Mouse (Mus musculus) heart, embryonic 15.5 days (tissue): Measurements from ENCODE around the gene Chd1. TPM values are rescaled to one million over a fixed set of nuclear protein-coding genes. Genes with fewer than 3 reads are reported as not detected.
"Not testable (repeated sequence)": the region's sequence is repeated elsewhere in the genome, so short reads cannot be mapped to it uniquely, and the experiment has no call there.

Experiments
- ATAC-seq: fragments of 200-750 bp; cut with Nextera tagmentation; replicated peaks from 2 replicates; pipeline ENCODE4 v1.8.0; 2017; ENCODE audit warnings: low read depth, moderate TSS enrichment; ENCODE audit not compliant: insufficient number of reproducible peaks, insufficient read depth, low FRiP score
- H3K27ac ChIP-seq: fragments of 300-500 bp; sonication (generic); 2 replicates; pipeline ENCODE4 v1.5.1; 2015; ENCODE audit warnings: mild to moderate bottlenecking, inconsistent platforms
- H3K27me3 ChIP-seq: fragments of 300-500 bp; sonication (generic); 2 replicates; pipeline ENCODE4 v1.6.1; 2015; ENCODE audit warnings: inconsistent platforms
- H3K36me3 ChIP-seq: fragments of 300-500 bp; sonication (generic); 2 replicates; pipeline ENCODE4 v1.6.1; 2015; ENCODE audit warnings: mild to moderate bottlenecking, inconsistent platforms
- H3K4me1 ChIP-seq: fragments of 300-500 bp; sonication (generic); replicated peaks from 2 replicates; pipeline ENCODE4 v1.6.1; 2015; ENCODE audit warnings: inconsistent platforms
- H3K4me2 ChIP-seq: fragments of 300-500 bp; sonication (generic); 2 replicates; pipeline ENCODE4 v1.6.1; 2015; ENCODE audit warnings: inconsistent platforms, mild to moderate bottlenecking, moderate library complexity
- H3K4me3 ChIP-seq: fragments of 300-500 bp; sonication (generic); 2 replicates; pipeline ENCODE4 v1.5.1; 2015; ENCODE audit warnings: mild to moderate bottlenecking, inconsistent platforms
- H3K9ac ChIP-seq: fragments of 300-500 bp; sonication (generic); 2 replicates; pipeline ENCODE4 v1.6.1; 2015; ENCODE audit warnings: mild to moderate bottlenecking, inconsistent platforms
- H3K9me3 ChIP-seq: fragments of 300-500 bp; sonication (generic); replicated peaks from 2 replicates; pipeline ENCODE4 v1.6.1; 2016; ENCODE audit warnings: inconsistent platforms
- WGBS: fragments of 180-500 bp; shearing (Covaris S2); methylation state at CpG from one replicate; pipeline ENCODE4 v1.1.7; 2015; ENCODE audit warnings: mixed read lengths; 5-methylcytosine and 5-hydroxymethylcytosine counted together
- polyA plus RNA-seq: library from polyadenylated mRNA; unstranded; fragments of >200 nt; fragmentation: Nextera tagmentation; extraction: Ambion mirVana; gene quantifications from 2 replicates; pipeline ENCODE4 v1.2.1, GENCODE M21; 2015

Chd1 gene
- polyA plus RNA-seq, 1 experiment from 2014 or later, result 14.8 TPM

DNA sequence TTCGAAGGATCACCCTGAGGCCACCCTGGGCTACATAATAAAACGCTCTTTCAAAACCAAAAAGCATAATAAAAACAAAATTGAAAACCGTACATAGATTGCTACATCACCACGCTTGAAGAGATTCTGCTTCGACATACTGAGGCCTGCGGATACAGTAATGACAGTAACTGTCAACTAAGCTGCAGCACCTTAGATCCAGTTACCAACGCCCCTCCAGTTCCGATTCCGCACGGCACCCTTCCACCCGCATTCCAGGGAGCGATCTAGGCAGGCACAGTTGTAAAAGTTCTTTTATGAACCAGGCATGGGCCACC, 651 bp upstream of the Chd1 start:
- Histone ChIP-seq H3K36me3 (peaks cover 7% of the 10 kb centered on the region), H3K9ac (peak overlapping the region; percentile 96), H3K27ac (peak overlapping the region; percentile 94), H3K27me3 (no peaks in the 10 kb centered on the region), H3K9me3 (no peaks in the 10 kb centered on the region), H3K4me2 (peak overlapping the region; percentile 62), H3K4me3 (peak overlapping the region; percentile 93), H3K4me1 (peaks cover 12% of the 10 kb centered on the region)
- 4% methylated on average over 12 of the region's 12 CpGs for WGBS
- ATAC-seq, result no peak

DNA sequence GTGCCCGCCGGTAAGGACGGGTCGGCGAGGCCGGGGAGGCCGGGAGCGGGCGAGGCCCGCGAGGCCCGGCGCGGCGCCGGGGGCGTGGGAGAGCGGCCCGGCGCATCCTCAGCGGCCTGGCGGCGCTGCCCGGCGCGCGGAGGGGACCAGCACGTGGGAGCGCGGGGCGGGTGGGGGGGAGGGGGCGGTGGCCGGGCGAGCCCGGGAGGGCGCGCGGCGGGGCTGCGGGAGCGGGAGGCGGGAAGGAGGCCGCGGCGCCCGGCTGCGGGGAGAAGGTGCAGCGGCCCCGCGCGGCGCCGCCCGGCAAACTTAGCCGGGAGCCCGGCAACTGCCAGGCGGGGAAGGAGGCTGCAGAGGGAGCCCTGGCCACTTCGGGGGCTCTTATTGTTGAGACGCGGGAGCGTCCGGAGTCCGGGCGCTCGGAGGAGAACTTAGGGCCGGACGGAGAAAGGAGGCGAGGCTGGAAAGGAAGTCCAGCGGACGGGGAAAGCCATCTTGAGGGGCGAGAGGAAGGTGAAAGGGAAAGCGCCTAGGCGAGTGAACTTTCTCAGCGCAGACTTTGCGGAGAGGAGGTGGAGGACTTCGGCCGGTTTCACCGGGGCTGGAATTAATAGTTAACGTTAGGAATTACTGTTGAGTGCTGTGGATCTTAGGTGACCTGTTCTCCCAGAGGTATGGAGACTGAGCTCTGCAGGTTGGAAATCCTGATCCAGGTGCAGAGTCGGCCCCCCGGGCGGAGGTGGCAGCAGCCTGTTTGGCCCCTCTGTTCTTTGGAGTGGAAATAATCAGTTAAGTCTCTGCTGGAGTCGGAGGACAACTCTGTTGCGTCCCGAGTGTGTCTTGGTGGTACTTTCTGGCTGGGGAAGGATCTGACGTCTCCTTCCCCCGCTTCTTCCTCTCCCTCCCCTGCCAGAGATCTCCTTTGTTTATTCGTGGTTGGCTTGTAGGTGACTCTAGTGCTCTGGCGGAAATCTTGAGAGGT, 827 bp downstream of the Chd1 start:
- Histone ChIP-seq H3K4me1 (peaks cover 12% of the 10 kb centered on the region), H3K4me2 (peak overlapping the region; percentile 65), H3K9me3 (no peaks in the 10 kb centered on the region), H3K36me3 (peaks cover 7% of the 10 kb centered on the region), H3K27ac (peak overlapping the region; percentile 94), H3K27me3 (no peaks in the 10 kb centered on the region), H3K4me3 (peak overlapping the region; percentile 93), H3K9ac (peak overlapping the region; percentile 96)
- ATAC-seq, result peak; percentile 54
- WGBS, result under 1% methylated on average over 75 of the region's 89 CpGs

GRCm38 (mm10) chr17:15714507-15714906, 9.7 kb downstream of the Chd1 start:
- Histone ChIP-seq H3K27me3 (no peaks in the 10 kb centered on the region), H3K4me1 (peaks cover 6% of the 10 kb centered on the region), H3K9me3 (no peaks in the 10 kb centered on the region), H3K4me3 (no peak overlapping the region), H3K4me2 (no peak overlapping the region), H3K36me3 (no peaks in the 10 kb centered on the region), H3K9ac (no peak overlapping the region), H3K27ac (no peak overlapping the region)
- ATAC-seq, result no peak
- 75% methylated on average over 4 of the region's 4 CpGs for WGBS

DNA sequence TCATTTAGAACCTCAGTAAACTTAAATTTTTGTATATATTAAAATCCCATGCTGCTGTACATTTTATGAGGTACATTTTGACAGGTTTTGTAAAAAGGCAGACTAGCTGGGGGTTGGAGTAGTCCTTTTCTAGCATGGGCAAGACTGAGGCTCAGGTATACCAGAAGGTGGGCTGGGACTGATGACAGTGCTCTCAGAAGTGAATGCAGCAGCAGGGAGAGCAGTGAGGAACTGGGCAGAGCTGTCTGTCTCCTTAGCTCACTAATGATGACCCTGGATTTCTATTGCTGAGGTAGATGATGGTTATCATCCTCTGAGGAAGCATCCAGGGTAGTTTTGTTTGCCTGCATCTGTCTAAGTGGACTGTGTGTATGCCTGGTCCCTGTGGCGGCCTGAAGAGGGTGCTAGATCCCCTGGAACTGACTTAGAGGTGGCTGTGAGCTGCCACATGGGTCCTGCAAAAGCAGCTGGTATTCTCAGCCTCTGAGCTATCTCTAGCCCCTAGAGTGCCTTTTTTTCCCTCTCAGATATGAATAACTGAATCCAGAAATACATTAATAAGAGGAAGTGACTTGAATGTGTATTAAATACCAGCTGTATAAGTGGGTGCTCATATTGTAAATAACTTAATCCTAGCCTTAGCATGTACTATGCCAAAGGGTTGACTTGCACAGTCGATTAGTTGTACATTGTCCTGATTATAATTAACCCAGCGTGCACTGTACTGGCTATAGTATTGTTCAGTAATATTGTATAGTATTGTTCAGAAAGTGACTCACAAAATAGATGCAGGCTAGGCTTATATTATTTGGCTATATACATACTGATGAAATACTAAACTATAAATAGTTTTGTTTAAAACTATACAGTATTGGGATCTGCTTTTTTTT, 10.5 kb downstream of the Chd1 start:
- Histone ChIP-seq H3K36me3 (no peaks in the 10 kb centered on the region), H3K9ac (no peak overlapping the region), H3K27ac (no peak overlapping the region), H3K4me1 (peaks cover 6% of the 10 kb centered on the region; the same call in 1 of the 2 replicates), H3K4me2 (no peak overlapping the region), H3K9me3 (no peaks in the 10 kb centered on the region), H3K27me3 (no peaks in the 10 kb centered on the region), H3K4me3 (no peak overlapping the region)
- WGBS, result 75% methylated on average over 3 of the region's 3 CpGs
- 0 out of 2 replicates have a peak, but pooled peaks have one; percentile 60 for ATAC-seq

DNA sequence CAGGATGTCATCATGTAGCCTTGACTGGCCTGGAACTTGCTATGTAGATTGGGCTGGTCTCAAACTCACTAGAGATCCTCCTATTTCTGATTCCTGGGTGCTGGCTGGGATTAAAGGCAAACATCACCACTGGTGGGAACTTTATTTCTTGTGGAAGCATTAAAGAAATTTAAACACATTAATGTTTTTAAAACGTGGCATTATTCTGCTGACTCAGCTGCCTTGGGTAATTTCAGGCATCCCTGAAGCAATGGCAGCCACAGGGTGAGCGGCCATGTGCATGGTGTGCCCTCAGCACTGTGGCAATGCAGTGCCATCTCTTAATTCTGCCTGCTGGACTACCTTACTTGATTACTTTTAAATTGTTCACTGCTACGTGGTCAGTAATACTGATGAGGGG, 11.2 kb downstream of the Chd1 start:
- no peak for ATAC-seq
- Histone ChIP-seq H3K27ac (no peak overlapping the region), H3K4me3 (no peak overlapping the region), H3K27me3 (no peaks in the 10 kb centered on the region), H3K4me2 (no peak overlapping the region), H3K36me3 (no peaks in the 10 kb centered on the region), H3K9me3 (no peaks in the 10 kb centered on the region), H3K4me1 (peaks cover 6% of the 10 kb centered on the region; the same call in 1 of the 2 replicates), H3K9ac (no peak overlapping the region)
- WGBS, result 85% methylated on average over 3 of the region's 3 CpGs

DNA sequence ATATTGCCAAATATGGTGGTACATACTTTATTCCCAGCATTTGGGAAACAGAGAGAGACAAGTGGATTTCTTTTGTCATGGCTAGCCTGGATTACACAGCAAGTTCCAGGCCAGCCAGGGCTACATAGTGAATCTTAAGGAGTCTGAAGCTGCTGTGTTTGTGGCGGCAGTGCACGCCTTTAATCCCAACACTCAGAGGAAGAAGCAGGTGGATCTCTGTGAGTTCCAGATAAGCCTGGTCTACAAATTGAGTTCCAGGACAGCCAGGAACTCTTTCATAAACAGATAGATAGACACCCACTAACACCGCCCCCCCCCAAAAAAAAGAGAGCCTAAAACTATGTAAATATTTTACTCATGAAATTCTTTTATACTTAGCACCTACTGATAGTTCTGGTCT, 16.1 kb downstream of the Chd1 start:
- WGBS, result 89% methylated on average over 3 of the region's 3 CpGs
- Histone ChIP-seq H3K27me3 (no peaks in the 10 kb centered on the region), H3K4me3 (no peak overlapping the region), H3K9ac (no peak overlapping the region), H3K4me1 (no peaks in the 10 kb centered on the region), H3K4me2 (no peak overlapping the region), H3K36me3 (peaks cover 8% of the 10 kb centered on the region; the same call in 1 of the 2 replicates), H3K27ac (no peak overlapping the region), H3K9me3 (no peaks in the 10 kb centered on the region)
- ATAC-seq, result no peak

GRCm38 (mm10) chr17:15723291-15723690, 18.5 kb downstream of the Chd1 start:
- H3K4me3 ChIP-seq, result no peak overlapping the region
- H3K9ac ChIP-seq, result no peak overlapping the region
- H3K4me1 ChIP-seq, result no peaks in the 10 kb centered on the region
- no peak overlapping the region for H3K27ac ChIP-seq
- no peaks in the 10 kb centered on the region for H3K27me3 ChIP-seq
- H3K4me2 ChIP-seq, result no peak overlapping the region
- no peaks in the 10 kb centered on the region for H3K9me3 ChIP-seq
- no peak for ATAC-seq
- WGBS, result 73% methylated on average over 1 of the region's 1 CpGs
- H3K36me3 ChIP-seq, result peaks cover 28% of the 10 kb centered on the region

GRCm38 (mm10) chr17:15723866-15724475, 19.2 kb downstream of the Chd1 start:
- peaks cover 28% of the 10 kb centered on the region for H3K36me3 ChIP-seq
- not testable (repeated sequence) for H3K9ac ChIP-seq, H3K9me3 ChIP-seq, H3K4me3 ChIP-seq, H3K4me1 ChIP-seq, H3K27me3 ChIP-seq, ATAC-seq, H3K27ac ChIP-seq, H3K4me2 ChIP-seq
- 65% methylated on average over 5 of the region's 5 CpGs for WGBS

GRCm38 (mm10) chr17:15731706-15732105, 26.9 kb downstream of the Chd1 start:
- no peak overlapping the region for H3K27ac ChIP-seq
- H3K4me2 ChIP-seq, result no peak overlapping the region
- H3K9ac ChIP-seq, result no peak overlapping the region
- no peaks in the 10 kb centered on the region for H3K4me1 ChIP-seq
- WGBS, result 93% methylated on average over 5 of the region's 5 CpGs
- ATAC-seq, result no peak
- H3K27me3 ChIP-seq, result no peaks in the 10 kb centered on the region
- no peak overlapping the region for H3K4me3 ChIP-seq
- no peaks in the 10 kb centered on the region for H3K9me3 ChIP-seq
- peaks cover 63% of the 10 kb centered on the region for H3K36me3 ChIP-seq

- H3K27ac ChIP-seq, result no peak overlapping the region
- H3K9me3 ChIP-seq, result no peaks in the 10 kb centered on the region
- H3K27me3 ChIP-seq, result no peaks in the 10 kb centered on the region
- peaks cover 58% of the 10 kb centered on the region for H3K36me3 ChIP-seq
- no peak overlapping the region for H3K4me3 ChIP-seq
- WGBS, result 67% methylated on average over 10 of the region's 10 CpGs
- no peak overlapping the region for H3K9ac ChIP-seq
- no peaks in the 10 kb centered on the region for H3K4me1 ChIP-seq
- no peak overlapping the region for H3K4me2 ChIP-seq
- no peak for ATAC-seq
These were observed 32.7 kb downstream of the Chd1 start for GRCm38 (mm10) chr17:15737346-15737917.

GRCm38 (mm10) chr17:15741836-15742235, 37.1 kb downstream of the Chd1 start:
- no peak for ATAC-seq
- Histone ChIP-seq H3K9ac (no peak overlapping the region), H3K9me3 (no peaks in the 10 kb centered on the region), H3K27me3 (no peaks in the 10 kb centered on the region), H3K4me3 (no peak overlapping the region), H3K4me1 (peaks cover 2% of the 10 kb centered on the region; the same call in 1 of the 2 replicates), H3K36me3 (peaks cover 48% of the 10 kb centered on the region; the same call in 1 of the 2 replicates), H3K27ac (no peak overlapping the region), H3K4me2 (no peak overlapping the region)
- 84% methylated on average over 8 of the region's 8 CpGs for WGBS
